Mouse (Mus musculus) urinary bladder, postnatal 25 days (tissue): ENCODE measurements around the gene Trim62.
A peak's percentile ranks its signal among the peaks of the same experiment; 100 is the strongest.

Experiments
- DNase-seq: peaks from one replicate; pipeline ENCODE4 v3.0.0; 2022; ENCODE audit warnings: low spot score

Trim62 gene

DNA sequence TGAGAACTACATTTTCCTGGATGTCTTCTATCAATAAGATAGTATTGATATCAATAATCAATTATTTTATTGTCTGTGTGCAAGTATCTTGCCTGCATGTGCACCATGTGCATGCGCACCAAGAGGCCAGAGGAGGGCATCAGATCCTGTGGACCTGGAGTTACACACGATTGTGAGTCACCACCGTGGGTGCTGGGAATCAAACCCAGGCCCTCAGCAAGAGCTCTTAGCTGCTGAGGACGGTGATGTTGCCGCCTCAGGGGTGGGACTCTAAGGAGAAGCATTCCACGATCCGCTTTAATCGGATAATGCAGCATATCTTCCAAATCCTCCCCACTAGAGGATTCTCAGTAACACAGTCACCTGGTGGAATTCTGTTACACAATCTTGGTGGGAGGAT lies 2.2 kb downstream of the Trim62 start:
- DNase-seq: no peak

DNA sequence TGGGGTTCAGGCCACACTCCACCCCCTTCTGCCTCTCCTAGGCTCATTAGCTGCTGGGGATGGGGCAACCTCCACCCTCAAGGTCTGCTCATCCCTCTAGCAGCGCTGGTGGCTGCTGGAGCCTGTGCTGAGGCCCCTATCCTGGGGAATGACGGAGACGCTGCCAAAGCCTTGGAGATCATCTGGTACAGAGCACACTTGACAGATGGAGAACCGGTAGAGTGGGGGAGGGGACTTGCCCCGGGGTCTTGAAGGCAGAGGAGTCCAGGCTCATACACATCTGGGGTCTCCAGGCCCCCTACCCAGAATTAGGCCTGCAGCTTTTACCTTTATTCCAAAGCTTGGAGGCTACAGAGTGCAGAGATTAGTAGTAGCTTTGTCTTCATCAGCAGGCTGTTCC lies 3.2 kb downstream of the Trim62 start:
- DNase-seq: no peak

DNA sequence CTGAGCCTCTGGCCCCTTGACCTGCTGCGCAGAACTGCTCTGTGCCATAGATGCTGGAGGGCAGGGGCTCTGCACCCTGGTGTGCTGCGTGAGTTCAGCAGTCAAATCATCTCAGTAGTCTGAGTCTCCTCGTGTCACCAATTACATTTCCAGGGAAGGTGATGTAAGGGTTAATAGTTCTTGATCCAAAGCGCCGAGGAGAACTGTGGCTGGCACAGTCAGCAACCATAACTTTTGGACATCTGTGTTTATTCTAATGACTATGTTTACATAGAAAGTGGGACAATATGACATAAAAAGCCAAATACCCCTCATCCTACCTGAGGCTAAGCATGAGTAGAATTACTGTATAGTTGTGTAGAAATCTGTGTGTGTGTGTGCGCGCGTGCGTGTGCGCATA lies 3.6 kb downstream of the Trim62 start:
- no peak for DNase-seq

DNA sequence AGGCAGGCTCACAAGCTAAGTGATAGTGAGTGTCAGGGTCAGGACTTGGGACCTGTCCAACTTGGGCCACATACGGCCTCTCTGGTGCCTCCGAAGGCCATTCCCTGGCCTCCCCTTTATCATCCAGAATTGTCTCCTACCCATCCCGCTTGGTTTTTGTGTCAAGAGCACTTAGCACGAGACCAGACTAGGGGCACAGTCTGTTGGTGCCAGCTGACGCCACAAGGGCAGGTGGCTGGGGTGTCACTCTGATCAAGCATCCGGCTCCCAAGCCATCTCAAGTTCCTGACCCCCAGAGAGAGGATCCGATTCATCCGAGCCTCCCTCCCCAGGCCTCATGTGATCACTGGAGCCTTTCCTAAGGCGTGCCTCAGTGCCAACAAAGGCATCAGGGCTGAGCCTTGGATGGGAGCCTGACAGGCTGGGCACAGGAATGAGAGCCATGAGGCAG lies 4.3 kb downstream of the Trim62 start:
- no peak for DNase-seq

DNA sequence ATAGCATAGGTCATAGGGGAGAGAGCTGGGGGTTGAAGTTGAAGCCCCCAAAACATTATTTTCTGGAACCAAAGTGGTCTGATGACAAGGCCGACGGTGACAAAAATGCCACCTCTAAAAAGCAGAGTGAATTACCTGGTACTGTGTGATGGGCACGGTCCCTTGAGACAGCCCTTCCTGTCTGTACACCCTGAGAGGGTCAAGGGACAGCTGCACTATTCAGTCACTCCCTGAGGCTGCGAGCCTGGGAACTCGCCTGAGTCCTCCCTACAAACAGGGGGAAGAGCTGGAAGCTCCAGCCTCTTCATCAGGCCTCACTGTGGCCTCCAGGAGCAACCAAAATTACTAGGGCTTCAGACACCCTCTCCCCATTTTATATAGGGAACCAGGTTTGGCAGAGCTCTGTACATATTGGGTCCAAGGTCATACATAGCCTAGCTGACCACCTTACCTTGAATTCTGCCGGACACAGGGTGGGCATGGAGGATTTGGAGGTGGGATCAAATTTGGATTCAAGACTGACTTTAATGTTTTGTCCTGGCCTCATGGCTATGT lies 5.1 kb downstream of the Trim62 start:
- no peak for DNase-seq

DNA sequence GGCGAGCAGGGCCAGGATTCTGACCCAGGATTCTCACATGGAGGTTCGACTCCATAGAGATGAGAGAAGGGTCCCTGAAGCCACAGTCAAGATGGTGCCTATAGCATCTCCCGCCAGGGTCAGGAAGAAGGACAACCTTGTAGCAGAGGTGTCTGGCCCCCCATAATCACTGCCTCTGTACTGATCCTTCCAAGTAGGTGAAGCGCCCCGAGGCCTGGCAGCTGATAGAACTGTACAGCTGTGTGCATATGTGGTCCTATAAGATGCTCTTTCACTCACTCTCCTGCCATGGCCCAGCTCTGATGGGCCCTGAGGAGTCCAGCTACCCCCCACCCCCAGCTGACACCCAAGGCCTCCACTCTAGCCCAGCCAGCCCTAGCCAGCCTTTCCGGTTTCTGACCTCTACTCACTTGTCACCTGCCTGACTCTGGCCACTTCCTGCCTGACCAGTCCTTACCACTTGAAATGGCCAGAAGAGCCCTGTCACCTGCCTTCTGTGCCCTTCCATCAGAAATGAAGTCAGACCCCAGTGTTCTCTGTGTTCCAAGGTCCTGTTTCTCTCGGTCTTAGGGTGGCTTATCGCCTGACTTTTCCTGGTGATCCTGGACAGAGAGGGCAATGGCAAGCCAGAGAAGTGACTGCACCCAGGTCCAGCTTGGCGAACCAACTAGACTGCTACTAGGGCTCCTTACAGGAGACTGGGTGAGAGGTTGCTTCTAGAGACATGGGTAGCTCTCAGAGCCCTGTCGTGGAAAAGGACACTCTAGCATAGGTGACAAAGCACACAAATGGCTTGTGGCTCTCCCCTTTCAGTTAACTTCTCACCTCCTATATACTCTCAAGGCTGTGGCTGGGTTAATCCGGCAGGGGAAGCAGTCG lies 6.6 kb downstream of the Trim62 start:
- DNase-seq: no peak

DNA sequence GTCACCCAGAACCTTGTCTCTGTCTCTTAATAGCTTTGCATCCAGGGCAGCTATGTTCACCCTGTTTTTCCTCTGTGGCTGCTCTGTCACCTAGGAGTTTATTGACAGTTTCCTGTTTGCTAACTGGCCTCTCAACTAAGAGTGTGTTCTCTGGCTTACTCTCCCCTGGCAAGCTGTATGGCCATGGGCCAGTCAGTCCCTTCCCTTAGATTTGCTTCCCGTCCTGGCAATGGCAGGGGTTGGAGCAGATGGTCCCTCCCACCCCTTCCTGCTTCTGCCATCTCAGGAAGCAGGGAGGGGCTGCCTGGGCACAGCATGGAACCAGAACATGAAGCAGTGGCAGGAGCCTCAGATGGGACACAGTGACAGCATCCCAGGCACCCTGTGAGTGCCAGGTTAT lies 7.8 kb downstream of the Trim62 start:
- no peak for DNase-seq

DNA sequence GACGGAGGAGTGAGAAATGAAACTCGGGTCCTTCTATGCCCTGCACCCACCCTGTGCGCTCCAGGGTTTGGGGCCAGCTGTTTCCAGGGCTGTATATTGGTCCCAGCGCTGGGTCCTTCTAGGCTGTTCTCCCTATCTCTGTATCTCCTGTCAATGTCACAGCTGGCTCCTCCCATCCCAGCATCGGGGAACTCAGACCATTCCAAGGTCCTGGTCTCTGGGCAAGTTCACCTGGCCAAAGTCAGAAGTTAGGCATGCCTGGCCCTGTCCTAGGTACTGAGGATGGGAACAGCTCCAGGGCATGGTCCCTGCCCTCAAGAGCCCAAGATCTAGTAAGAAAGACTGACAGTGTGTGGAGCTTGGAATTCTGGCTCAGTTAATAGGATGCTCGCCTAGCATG lies 8.4 kb downstream of the Trim62 start:
- DNase-seq: no peak

DNA sequence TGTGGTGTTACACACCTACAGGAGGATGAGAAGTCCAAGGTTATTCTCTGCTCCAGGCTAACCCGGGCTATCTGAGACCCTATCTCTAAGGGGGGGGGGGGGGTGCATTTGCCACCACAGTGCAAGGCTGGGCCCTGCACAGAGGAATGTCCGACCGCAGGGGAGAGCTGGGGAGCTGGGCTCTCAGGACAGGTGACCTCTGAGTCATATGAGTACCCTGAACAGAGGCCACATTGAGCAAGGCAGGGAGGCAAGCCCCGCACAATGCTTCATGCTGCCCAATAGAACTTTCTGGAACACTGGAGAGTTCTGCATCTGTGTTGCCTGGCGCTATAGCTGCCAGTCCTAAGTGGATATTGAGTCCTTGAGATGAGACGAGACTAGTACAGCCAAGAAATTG lies 8.8 kb downstream of the Trim62 start:
- no peak for DNase-seq

DNA sequence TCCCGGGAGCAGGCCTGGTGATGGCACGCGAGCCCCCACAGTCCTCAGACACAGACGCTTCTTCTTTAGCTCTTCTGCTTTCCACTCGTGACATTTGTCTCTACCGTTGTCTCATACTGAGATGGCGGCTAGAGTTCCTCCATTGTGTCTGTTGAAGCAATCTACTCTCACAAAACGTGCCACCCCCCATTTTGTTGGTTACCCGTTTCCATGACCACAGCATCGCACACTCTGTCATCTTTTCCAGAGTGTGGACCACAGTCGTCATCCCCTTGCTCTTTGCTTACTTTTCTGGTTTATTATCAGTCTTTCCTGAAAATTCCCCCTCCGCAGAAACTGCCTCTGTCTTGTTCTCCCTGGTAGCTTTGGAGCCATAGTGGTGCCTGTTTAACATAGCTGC lies 10.7 kb downstream of the Trim62 start:
- DNase-seq: no peak

DNA sequence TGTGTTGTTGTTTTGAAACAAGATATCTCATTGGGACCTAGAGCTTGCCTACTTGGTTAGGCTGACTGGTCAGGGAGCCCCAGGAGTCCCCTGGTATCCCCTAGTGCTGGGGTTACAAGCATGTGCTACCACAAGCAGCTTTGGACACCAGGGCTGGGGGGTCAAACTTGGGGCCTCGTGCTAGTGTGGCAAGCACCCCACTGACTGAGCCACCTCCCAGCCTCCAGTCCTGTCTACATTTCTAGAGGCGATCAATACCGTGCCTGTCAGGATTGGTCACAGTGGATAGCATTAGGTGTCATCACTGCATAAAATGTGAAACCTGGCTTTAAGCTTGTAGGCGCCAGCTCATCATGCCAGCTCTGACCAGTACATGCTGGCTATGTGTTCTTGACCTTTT lies 12.5 kb downstream of the Trim62 start:
- no peak for DNase-seq

DNA sequence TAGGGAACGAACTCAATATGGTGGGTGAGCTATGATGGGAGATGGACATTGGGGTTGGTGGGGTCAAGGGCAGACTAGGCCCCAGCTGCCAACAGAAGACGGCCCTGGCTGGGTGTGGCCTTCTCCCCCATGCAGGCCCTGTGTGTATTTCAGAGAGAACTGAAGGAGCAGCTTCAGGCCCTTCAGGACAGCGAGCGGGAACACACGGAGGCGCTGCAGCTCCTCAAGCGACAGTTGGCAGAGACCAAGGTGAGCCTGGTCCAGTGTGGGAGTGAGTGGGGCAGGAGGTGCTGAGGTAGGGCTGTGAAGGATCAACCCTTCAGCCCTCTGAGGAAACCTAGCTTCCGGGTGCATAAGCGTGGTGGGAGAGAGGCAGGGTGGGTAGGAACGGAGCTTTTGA lies 13.3 kb downstream of the Trim62 start:
- DNase-seq: no peak

DNA sequence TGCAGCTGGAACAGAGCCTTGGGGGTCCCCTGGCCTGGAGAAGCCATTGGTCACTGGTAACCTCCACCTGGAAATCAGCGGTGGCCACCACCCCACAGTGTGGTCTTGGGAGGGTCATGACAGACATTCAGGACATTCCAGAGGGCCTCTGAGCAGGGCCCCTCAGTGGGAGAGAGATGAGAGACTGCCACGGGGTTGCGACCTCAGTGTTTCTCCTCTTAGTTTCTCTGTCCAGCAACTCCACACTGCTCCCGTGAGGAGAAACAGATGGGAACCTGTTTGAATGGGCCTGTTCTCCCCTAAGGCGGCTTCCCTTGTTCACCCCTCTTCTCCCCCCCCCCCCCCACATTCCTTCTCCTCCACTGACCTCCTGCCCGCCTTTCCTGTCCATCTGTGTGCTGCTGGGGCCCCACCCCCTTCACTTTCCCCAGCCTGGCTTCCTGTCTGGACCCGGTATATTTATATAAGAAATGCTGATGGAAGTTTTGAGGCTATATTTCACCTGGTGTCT lies 14.6 kb downstream of the Trim62 start:
- no peak for DNase-seq

DNA sequence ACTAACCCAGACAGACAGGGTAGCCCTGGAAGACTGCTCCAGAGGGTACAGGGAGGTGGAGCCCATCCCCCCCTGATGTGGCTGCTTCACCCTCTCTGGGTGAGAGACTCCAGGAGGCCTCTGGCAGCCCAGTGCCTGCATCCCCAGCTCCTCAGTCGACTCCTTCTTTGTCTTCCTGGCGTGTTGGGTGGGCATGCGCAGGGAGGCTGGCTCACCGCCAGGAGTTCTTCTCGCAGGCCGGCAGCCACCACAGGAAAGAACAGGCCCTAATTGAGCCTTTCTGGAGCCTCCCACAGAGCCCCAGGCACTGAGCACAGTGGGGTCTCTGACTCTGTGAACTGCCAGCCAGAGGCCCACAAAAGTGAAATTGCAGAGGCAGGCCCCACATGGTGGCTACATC lies 16.0 kb downstream of the Trim62 start:
- no peak for DNase-seq

DNA sequence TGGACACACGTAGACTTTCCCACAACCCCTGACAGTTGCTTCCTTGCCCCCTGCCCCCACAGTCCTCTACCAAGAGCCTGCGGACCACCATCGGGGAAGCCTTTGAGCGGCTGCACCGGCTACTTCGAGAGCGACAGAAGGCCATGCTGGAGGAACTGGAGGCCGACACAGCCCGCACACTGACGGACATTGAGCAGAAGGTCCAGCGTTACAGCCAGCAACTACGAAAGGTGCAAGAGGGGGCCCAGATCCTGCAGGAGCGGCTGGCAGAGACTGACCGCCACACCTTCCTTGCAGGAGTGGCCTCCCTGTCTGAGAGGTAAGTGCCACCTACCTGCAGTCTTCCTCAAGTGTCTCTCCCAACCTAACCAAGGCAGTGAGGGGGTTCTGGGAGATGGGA lies 17.1 kb downstream of the Trim62 start:
- no peak for DNase-seq

DNA sequence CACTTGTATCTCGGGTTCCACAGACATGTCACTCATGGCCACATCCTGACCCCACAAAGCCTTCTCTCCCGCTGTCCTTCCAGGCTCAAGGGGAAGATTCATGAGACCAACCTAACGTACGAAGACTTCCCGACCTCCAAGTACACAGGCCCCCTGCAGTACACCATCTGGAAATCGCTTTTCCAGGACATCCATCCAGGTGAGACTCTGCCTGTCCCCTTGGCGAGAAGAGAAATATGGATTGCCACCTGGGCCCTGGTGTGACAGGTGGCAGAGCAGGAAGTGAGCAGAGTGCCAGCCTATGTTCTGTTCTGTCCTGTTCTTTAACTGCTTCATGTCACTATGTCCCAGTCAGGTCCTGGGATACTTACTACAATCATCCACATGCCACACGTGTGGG lies 19.0 kb downstream of the Trim62 start:
- no peak for DNase-seq

DNA sequence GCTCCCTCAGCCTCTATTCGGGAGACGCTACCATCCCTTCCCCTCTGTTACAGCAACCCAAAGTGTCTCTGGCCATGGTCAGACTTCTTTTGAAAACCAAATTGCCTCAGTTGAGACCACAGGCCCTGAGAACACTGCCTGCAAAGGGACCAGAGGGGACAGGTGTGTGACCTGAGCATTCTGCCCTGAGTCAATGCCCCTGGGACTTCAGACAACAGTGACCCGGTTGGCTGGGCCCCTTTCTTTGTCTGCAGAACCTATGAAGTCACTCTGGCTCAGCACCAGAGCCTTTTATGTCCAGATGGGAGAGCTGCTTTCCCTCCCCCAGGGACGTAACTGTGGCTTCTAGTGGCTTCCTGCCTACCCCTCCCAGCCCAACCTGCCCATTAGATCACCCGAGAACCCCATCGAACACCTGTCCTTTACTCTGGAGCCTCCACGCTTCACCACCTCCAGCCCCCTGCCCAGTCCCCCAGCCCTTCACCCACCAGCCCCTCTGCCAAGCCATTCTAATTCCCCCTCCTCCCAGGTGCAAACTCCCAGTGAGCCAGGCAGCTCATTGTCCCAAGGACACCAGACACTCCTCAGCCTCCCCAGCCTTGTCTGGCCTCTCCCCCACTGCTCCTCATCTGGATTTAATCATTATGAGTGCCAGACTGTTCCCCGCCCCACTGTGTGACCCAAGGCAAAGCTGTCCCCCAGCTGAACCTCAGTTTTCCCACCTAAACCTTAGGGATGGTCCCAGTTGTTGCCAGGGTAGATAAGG lies 20.8 kb downstream of the Trim62 start:
- no peak for DNase-seq

DNA sequence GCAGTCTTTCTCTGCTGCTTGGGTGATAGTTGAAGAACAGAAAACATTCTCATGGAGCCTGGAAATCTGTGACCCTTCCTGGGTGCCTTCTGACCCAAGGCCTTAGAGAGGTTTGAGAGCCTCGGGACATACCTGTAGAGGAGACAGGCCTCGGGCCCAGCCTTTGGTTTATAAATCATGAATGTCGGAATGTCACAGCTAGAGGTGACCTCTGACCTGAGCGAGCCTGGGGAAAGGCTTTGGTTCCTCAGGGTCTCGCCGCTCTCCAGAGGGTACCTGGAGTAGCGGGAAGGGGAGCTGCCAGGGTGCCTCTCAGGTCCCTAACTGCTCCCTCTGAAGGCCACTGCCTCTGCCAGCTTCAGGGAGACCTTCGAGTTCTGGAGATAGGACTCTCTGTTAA lies 21.9 kb downstream of the Trim62 start:
- no peak for DNase-seq

DNA sequence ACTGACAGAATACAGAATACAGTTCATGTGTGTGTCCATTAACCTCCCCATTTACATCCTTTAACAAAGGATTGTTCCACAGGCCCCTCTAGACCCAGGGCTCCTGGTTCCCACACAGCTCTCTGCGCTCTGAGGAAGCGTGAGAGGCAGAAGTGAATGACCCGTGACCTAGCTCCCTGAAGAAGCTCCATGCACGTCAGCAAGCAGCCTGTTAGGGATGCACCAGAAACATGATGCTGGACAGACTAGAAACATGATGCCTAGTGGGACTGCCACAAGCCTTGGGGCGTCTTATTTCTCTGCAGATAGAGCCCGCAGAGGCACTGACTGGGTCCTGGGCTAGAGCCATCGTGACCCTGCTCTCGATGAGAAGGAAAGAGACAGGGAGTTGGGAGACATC lies 23.4 kb downstream of the Trim62 start:
- no peak for DNase-seq

DNA sequence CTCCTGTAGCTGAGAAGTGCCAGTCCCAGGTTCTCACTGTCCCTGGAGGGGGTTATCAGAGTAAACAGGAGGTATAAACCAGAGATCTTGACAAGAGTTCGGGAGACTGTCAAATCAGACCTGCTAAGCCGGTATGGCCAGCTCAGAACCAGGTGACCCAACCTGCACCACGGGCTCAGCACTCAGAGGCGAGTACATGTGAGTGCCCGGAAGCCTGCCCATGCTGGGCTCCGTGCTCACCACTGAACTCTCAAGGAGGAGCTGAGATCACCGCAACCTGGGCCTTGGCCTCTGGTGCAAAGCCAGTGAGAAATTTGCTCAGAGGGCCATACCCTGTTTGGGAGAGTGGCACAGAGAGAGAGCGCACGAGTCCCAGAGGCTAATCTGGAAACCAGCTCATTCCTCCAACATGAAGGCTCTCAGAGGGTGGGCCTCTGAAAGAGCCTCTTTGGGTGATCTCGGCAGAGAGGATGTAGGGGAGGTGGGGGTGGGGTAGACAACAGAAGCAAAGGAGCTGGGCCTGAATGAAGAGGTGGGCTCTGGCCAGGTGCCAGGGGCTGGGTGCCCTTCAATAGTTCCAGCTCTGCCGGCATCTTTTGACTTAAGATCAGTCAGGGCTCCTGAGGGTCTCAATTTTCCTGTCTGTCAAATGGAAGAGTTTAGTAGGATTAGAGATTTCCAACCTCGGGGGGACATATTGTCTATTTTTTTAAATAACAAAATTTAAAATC lies 24.0 kb downstream of the Trim62 start:
- DNase-seq: peak; percentile 56

DNA sequence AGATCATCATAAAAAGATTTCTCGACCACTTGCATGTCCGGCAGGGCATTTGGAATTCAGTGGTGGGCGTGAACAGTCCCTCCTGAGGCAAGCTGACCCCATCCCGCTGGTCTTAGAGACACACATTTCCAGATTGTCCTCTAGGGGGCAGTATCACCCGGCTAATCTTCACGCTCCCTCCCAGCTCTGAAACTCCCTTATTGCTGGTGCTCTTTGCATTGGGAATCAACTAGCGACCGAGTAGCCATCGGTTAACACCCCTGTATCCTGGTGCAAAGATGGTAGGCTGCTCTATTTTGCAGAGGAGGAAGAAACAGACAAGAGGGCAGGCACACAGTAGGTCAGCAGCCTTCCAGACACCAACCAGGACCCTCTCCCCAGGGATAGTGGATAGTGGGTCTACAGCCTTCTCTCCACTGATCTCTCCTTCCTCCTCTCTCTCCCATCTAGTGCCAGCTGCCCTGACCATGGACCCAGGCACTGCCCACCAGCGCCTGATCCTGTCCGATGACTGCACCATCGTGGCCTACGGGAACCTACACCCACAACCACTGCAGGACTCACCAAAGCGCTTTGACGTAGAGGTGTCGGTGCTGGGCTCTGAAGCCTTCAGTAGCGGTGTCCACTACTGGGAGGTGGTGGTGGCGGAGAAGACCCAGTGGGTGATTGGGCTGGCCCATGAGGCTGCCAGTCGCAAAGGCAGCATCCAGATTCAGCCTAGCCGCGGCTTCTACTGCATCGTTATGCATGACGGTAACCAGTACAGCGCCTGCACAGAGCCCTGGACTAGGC lies 25.4 kb downstream of the Trim62 start:
- no peak for DNase-seq
